Mouse (Mus musculus) lung, postnatal 36 days (tissue): ENCODE results near the gene Hist1h2bb.

Experiments
- DNase-seq: peaks from one replicate; pipeline ENCODE4 v3.0.0; 2022; ENCODE audit warnings: mixed read lengths

Gene Hist1h2bb

DNA sequence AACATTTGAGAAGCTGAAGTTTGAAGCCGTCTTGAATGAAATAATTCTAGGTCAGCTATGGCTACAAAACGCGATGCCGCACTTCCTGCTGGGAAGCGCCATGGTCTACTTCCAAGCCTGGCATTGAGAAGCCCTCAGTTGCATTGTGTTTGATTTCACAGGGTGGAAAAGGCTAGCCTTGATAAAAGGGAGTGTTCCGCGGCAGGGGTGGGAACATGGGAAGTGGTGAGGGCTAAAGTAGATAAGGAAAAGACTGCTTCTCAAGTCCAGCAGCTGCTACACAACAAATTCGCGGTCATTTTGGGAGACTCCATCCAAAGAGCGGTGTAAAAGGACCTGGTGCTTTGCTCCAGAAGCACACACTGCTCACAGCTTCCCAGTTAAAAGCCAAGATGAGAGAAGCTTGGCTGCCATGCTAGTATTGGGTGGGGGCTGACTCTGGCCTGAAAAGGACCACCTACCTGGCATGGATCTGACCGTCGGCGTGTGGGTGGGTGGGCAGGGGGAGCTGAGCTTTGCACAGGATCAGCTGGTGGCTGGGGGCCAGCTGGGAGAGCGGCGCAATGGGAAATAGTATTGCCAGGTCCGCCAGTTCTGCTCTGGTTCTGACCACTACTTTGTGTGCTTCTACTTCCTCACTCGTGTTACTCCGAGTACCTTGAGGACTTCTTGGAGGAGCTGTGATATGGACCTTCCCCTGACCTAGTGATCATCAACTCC lies 17.9 kb upstream of the Hist1h2bb start:
- DNase-seq: no peak

DNA sequence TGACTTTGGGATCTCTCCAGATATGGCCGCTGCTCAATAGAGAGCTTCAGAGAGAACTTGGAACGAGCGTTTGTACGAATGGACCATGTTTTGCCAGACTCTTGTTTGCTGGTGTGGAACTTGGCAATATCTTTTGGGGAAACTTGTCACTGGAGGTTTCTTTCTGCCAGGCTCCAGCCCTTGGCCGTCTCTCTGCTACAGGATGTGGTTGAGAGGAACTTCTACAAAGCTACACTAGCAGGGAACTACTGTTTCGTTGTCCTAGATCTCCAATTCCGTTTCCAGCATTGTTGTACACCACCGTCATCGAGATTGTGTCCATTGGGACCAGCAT lies 17.4 kb upstream of the Hist1h2bb start:
- no peak for DNase-seq

- DNase-seq: no peak
Observed at GRCm38 (mm10) chr13:23729706-23730105, 16.8 kb upstream of the Hist1h2bb start.

- DNase-seq: peak; percentile 77
Observed at GRCm38 (mm10) chr13:23730479-23730878, 16.1 kb upstream of the Hist1h2bb start.

DNA sequence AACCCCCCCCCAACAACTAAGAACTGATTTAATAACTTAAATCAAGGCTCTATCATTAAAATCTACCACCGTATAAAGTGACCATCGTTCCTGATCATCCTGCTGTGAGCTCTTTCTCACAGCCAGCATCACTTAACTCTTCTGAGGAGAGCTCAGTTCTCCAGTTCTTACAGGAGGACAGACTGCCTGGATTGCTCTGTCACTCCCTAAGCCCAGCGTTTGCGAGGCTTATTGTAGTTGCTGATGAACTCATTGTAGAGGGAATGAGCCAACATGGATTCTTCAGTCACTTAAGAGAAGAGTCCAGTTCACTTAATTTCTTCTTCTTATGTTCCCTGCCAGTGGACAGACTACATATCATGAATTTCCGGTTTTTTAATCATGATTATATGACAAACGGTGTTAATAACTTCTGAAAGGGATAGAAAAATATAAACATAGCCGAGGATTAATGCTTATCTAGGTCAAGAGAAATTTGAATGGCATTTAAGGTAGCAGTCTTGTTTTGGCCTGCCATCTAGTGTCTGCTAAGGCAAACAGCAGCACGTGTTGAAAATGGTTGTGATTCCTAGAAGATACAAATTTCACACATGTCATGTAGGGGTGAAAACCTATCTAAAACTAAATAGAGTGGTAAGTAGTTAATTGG lies 14.3 kb upstream of the Hist1h2bb start:
- DNase-seq: peak; percentile 74

GRCm38 (mm10) chr13:23737091-23737490 lies 9.4 kb upstream of the Hist1h2bb start:
- DNase-seq: no peak

DNA sequence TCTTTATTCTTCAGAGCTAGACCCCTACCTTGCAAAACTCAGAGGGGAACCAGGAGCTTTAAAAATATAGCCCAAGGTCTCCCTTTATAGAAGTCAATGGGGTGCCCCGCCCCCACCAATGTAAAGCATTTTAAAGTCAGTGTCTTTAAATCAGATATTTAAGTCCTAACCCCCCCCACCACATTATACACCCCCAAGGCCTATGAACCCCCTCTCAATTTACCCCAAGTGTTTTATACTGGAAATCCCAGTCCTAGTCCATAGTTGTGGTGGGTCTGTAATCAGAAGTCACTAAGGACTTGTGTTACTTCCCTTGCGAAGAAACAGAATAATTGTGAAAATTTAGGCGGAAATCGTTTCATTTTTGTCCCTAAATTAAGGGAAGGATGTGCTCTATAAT lies 8.5 kb upstream of the Hist1h2bb start:
- DNase-seq: no peak

GRCm38 (mm10) chr13:23738677-23739068 lies 7.9 kb upstream of the Hist1h2bb start, which contains the start of gene Hist1h1c:
Hist1h1c (plus strand) TSS chr13:23738808.
- DNase-seq: peak; percentile 95

DNA sequence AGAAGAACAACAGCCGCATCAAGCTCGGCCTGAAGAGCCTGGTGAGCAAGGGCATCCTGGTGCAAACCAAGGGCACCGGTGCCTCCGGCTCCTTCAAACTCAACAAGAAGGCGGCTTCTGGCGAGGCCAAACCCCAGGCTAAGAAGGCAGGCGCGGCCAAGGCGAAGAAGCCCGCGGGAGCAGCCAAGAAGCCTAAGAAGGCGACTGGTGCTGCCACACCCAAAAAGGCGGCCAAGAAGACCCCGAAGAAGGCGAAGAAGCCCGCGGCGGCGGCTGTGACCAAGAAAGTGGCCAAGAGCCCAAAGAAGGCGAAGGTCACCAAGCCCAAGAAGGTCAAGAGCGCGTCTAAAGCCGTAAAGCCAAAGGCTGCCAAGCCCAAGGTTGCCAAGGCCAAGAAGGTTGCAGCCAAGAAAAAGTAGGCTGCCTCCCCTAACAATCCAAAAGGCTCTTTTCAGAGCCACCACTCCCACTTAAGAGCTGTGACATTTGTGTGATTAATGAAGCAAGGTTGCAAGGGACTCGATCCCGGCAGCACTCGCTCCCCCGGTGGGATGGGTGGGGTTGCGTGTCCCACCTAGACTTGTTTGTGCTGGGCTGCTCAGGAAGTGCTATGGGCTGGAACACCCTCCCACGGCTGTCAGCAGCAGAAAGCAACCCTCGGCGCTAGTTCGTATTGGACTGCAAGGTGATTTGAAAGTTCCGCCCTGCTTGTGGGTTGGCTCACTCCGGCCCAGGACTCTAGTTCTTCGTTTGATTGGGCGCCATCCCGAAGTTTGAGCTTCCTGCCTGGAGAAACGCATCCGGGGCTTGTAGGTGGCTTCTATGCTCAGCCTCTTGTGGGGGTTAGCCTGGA lies 7.2 kb upstream of the Hist1h2bb start:
- peak; percentile 98 for DNase-seq

- no peak for DNase-seq
Observed at GRCm38 (mm10) chr13:23739922-23740252, 6.6 kb upstream of the Hist1h2bb start.

GRCm38 (mm10) chr13:23740256-23740840 lies 6.2 kb upstream of the Hist1h2bb start:
- no peak for DNase-seq

GRCm38 (mm10) chr13:23740910-23741309 lies 5.6 kb upstream of the Hist1h2bb start:
- no peak for DNase-seq

DNA sequence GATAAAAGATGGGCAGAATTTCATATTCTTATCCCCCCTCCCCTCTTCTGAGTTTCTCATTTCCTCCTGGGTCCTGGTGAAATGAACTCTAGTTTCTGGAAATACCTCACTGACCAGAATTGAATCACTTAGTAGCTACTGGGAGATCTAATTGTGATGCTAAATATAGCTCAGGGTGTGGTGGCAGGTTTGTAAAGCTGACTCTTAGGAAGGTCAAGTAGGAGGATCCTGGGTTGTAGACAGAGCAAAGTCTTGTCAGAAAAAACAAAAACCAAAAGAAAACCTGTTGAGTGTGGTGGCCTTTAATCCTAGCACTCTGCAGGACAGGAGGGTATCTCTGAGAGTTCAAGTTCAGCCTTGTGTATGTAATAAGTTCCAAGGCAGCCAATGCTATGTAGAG lies 4.5 kb upstream of the Hist1h2bb start:
- no peak for DNase-seq

GRCm38 (mm10) chr13:23743215-23743614 lies 3.3 kb upstream of the Hist1h2bb start:
- no peak for DNase-seq

- DNase-seq: no peak
Observed at GRCm38 (mm10) chr13:23743963-23744362, 2.6 kb upstream of the Hist1h2bb start.

- no peak for DNase-seq
Observed at GRCm38 (mm10) chr13:23744421-23745380, 1.8 kb upstream of the Hist1h2bb start.

- peak; percentile 94 for DNase-seq
Observed at GRCm38 (mm10) chr13:23745381-23746161, 963 bp upstream of the Hist1h2bb start, which contains the start of gene Hist1h3c. Hist1h3c (minus strand) TSS chr13:23745602.

DNA sequence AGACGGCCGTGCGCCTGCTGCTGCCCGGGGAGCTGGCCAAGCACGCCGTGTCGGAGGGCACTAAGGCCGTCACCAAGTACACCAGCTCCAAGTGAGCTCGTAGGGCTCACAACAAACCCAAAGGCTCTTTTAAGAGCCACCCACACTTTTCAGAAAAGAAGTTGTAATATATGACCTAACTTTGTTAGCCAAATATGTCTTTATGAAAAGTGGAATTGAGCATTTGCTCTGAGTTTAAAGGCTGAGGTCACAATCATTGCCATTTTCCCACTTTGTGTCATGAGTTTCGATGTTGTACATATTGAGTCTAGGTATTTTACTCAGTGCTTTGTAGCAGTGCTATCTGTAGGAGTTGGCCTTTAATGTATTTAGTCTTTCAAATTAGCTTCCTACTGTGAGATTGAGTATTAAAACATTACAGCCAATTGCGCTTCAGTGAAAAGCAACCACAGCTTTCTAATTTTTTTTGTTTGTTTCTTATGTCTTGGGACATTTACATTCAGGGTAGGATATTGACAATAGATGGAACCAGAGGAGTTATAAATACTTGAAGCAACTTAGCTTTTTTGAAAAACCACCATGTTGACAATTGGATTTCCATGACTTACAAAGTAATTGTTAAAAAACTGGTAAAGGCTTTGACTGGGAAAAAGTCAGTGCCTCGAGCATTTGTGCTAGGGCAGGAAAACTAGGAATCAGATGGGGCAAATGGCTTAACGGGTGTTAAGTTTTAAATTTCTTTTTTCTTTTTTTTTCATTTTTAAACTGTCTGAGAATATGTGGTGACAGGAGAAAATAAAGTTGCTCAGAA lies 752 bp downstream of the Hist1h2bb start:
- no peak for DNase-seq

- no peak for DNase-seq
Observed at GRCm38 (mm10) chr13:23747892-23748288, 1.4 kb downstream of the Hist1h2bb start.

DNA sequence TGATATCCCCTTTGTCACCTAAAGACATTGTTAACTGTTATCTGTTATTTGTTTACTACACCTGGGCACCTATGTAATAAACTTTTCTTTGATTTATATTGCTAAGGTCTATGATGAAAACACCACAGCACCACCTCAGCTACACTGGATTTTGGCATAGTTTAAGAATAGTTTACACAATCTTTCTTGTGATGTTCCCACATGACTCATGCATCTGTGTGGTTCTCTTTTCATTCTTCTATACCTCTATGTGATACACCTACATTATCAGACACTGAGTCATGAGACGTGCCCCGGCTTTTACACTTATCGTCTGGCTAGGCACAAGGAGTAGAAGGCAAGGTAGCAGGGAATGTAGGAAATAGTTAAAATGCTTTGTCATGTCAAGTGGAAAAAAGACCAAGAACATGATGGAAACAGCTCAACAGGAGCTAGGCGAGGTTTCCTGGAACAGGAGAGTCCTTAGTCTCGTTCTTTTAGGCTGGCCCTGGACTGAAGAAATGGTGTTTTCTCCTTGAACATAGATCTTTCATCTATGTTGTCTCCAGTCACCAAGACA lies 3.1 kb downstream of the Hist1h2bb start:
- DNase-seq: no peak
